Mouse (Mus musculus): ENCODE results near the gene Fpr-rs3.

The Fpr-rs3 gene

GRCm38 (mm10) chr17:20624777-20625176 is at the start of gene Fpr-rs3:
Gene Fpr-rs3 (minus strand): TSS chr17:20624877.
- no peak for DNase-seq

- no peak for DNase-seq
These were observed 28.4 kb downstream of the Fpr-rs3 start, which contains the start of gene Vmn2r110 for GRCm38 (mm10) chr17:20596323-20596722. Gene Vmn2r110 (minus strand): TSS chr17:20596423.

All from kidney, postnatal 14 days (tissue).